Mouse (Mus musculus) left cerebral cortex, postnatal 25 days (tissue): ENCODE measurements around the gene Pfdn6. TPM values are rescaled to one million over a fixed set of nuclear protein-coding genes. Genes with fewer than 3 reads are reported as not detected.
A peak's percentile ranks its signal among the peaks of the same experiment; 100 is the strongest.
"Not testable (repeated sequence)": the region's sequence is repeated elsewhere in the genome, so short reads cannot be mapped to it uniquely, and the experiment has no call there.

Source experiments
- DNase-seq, 2 experiments: peaks; one replicate each; pipeline ENCODE4 v3.0.0; 2022; ENCODE audit warnings: low spot score in 2 of 2, mixed read lengths in 1 of 2
- intact Hi-C: fragments of 180-260 bp; cut with DNase I; formaldehyde crosslinking; loops from one replicate; pipeline ENCODE4 v1.15.1; 2025
- total RNA-seq, 2 experiments: library from RNA; stranded (reverse); gene quantifications; 2 replicates each; pipeline ENCODE4 v1.2.3; 2021

Gene Pfdn6
- total RNA-seq = 100 to 1,000 TPM in 1 of 2 experiments, 10 to 100 TPM in 1; 89.7 to 104 TPM

GRCm38 (mm10) chr17:33940206-33940805 lies at the start of gene Pfdn6, which contains the start of gene Wdr46:
Gene Pfdn6, minus strand, starts transcription at chr17:33940343.
Gene Wdr46, plus strand, starts transcription at chr17:33940660.
- intact Hi-C loops = loop anchor here (1.0 kb wide), 2 partner anchors 11 to 15 kb away; partner anchors contain the start of genes B3galt4 and Vps52
- peak; percentile 90 to 95 for DNase-seq

- intact Hi-C loops = not testable (repeated sequence)
- peak in 1 of 2 experiments; percentile 47 for DNase-seq
These were observed 42.0 kb upstream of the Pfdn6 start for GRCm38 (mm10) chr17:33982136-33982535.

- DNase-seq = peak; percentile 86 to 95
- intact Hi-C loops = not testable (repeated sequence)
These were observed 41.2 kb upstream of the Pfdn6 start for GRCm38 (mm10) chr17:33981192-33981909.

GRCm38 (mm10) chr17:33980181-33981035 lies 40.3 kb upstream of the Pfdn6 start:
- no peak for DNase-seq
- intact Hi-C loops = no loop called here

- intact Hi-C loops = no loop called here
- no peak for DNase-seq
These were observed 39.4 kb upstream of the Pfdn6 start for GRCm38 (mm10) chr17:33979512-33980050.

- intact Hi-C loops = no loop called here
- DNase-seq = peak in 1 of 2 experiments; percentile 49
These were observed 38.5 kb upstream of the Pfdn6 start for GRCm38 (mm10) chr17:33978631-33979031.

- intact Hi-C loops = no loop called here
- no peak for DNase-seq
These were observed 37.9 kb upstream of the Pfdn6 start for GRCm38 (mm10) chr17:33977861-33978557.

- intact Hi-C loops = loop anchor here (5.0 kb wide), 1 partner anchor 39 kb away; no protein-coding TSS in a partner anchor
- DNase-seq = no peak
These were observed 33.4 kb upstream of the Pfdn6 start for GRCm38 (mm10) chr17:33973572-33973971.

GRCm38 (mm10) chr17:33972691-33973090 lies 32.5 kb upstream of the Pfdn6 start:
- intact Hi-C loops = loop anchor here (5.0 kb wide), 1 partner anchor 40 kb away; no protein-coding TSS in a partner anchor
- DNase-seq = no peak

- DNase-seq = no peak
- intact Hi-C loops = no loop called here
These were observed 29.3 kb upstream of the Pfdn6 start for GRCm38 (mm10) chr17:33969394-33969793.

- intact Hi-C loops = loop anchor here (1.0 kb wide), 1 partner anchor 22 kb away; no protein-coding TSS in a partner anchor
- DNase-seq = no peak
These were observed 28.8 kb upstream of the Pfdn6 start for GRCm38 (mm10) chr17:33968927-33969326.

GRCm38 (mm10) chr17:33968489-33968888 lies 28.3 kb upstream of the Pfdn6 start:
- peak; percentile 71 to 78 for DNase-seq
- intact Hi-C loops = loop anchor here (1.0 kb wide), 1 partner anchor 23 kb away; no protein-coding TSS in a partner anchor

GRCm38 (mm10) chr17:33965846-33966550 lies 25.9 kb upstream of the Pfdn6 start:
- intact Hi-C loops = loop anchor here (1.0 kb wide), 1 partner anchor 1336 kb away; no protein-coding TSS in a partner anchor
- no peak for DNase-seq

GRCm38 (mm10) chr17:33965082-33965845 lies 25.1 kb upstream of the Pfdn6 start:
- intact Hi-C loops = no loop called here
- DNase-seq = no peak

- intact Hi-C loops = no loop called here
- DNase-seq = no peak
These were observed 22.7 kb upstream of the Pfdn6 start for GRCm38 (mm10) chr17:33962876-33963275.

- intact Hi-C loops = loop anchor here (1.0 to 5.0 kb wide), 3 partner anchors 1319 to 1387 kb away; no protein-coding TSS in a partner anchor
- no peak for DNase-seq
These were observed 19.8 kb upstream of the Pfdn6 start for GRCm38 (mm10) chr17:33959948-33960347.

GRCm38 (mm10) chr17:33959135-33959534 lies 19.0 kb upstream of the Pfdn6 start:
- intact Hi-C loops = loop anchor here (5.0 kb wide), 2 partner anchors 1333 to 1388 kb away; no protein-coding TSS in a partner anchor
- no peak for DNase-seq
